Mouse (Mus musculus): ENCODE results near the gene Cops9. TPM values are rescaled to one million over a fixed set of nuclear protein-coding genes. Genes with fewer than 3 reads are reported as not detected.

Cops9 gene
- polyA plus RNA-seq (2012; rRNA removed), result 262 and 380 TPM in 2 replicates

DNA sequence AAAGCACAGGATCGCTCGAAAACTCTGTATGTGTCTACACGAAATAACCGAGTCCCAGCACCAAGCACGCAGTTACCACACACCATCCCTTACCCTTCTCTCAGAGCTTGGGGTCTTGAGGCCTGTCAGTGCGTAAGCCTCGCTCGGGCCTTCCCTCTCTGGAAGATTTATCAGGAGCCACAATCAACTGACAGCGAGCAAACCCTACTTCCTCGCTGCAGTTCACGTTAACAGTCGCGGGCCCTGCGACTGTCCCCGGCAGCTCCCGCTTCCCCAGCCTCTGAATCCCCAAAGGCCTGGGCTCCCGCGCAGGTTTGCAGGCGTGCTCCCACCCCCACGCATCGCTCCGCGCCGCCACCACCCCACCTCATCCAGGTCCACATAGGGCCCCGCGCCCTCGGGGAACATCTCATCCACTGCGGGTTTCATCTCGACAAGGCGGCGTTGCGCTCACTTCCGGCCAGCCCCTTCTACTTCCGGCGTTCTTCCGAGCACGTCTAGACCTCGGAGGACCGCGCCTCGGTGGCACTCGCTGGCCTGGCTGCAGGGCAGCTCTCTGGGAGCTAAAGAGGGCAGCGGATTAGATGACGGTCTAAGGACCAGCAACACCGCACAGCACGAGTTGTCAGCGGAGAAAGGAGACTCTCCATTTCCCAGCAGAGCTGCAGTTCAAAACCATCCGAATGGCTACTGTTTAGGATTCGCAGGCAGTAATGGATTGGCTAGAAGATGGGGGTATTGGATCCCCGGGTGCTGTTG, at the start of gene Cops9:
Gene Cops9, minus strand, starts transcription at position 472 of the 759 bp plus-strand sequence.
- DNase-seq (ENCODE audit: low read depth), result peak; percentile 97
- TF ChIP-seq POLR2A (IDR thresholded peaks at IDR 0.05; ENCODE audit: borderline replicate concordance, extremely low read depth, insufficient read depth, insufficient read length, poor library complexity, severe bottlenecking) (peak; percentile 32; the same call in 1 of the 2 replicates), CTCF (IDR thresholded peaks at IDR 0.05; ENCODE audit: borderline replicate concordance, extremely low read depth, insufficient read depth, insufficient read length) (no peak)

DNA sequence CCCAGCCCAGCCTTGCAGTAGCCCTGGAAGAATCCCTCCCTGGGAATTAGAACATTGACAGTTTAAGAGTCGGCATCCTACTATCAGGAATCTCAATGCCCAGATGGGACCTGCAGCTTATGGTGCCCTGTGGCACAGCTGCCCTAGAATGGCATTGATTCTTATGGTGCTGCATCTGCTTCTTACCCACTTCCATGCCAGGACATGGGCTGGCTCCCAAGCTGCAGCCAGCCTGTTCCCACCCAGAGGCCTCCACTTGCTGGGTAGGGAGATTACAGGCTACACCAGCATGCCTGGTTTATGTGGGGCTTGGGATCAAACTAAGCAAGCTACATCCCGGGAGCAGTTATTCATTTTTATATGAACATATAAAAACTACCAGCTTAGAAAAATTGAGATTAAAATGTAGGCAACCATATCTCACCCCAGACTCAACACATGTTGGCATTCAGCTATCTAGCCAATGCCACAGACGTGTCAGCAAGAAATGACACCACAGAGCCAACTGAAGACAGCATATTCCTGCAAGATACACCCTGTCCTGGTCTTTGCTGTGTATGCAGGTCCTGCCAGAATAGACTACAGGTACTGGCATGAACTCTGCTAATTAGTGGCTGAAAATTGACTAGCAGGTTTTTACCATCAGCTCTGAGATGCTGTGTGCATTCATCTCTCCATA, 49.5 kb upstream of the Cops9 start:
- TF ChIP-seq POLR2A (IDR thresholded peaks at IDR 0.05; ENCODE audit: borderline replicate concordance, extremely low read depth, insufficient read depth, insufficient read length, poor library complexity, severe bottlenecking), result no peak
- no peak for TF ChIP-seq CTCF (IDR thresholded peaks at IDR 0.05; ENCODE audit: borderline replicate concordance, extremely low read depth, insufficient read depth, insufficient read length)
- no peak for DNase-seq (ENCODE audit: low read depth)

DNA sequence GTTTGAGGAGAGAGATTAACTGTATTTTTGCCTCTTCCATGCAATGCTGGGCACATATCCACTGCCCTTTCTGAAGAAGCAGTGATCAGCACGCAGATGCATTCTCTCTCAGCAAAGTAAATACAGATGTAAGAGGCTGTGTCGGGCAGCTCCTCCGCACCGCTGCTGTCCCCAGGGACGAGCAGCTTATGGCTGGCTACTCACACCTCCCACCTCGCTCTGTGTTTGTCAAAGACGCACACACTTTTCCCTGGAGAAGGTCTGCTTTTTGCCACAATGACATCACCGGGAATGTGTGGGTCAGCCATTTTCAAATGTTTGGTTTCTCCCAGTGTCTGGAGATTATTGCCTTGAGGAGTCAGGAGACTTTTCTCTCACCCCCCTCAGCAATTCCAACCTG, 45.2 kb upstream of the Cops9 start:
- no peak for TF ChIP-seq POLR2A (IDR thresholded peaks at IDR 0.05; ENCODE audit: borderline replicate concordance, extremely low read depth, insufficient read depth, insufficient read length, poor library complexity, severe bottlenecking)
- TF ChIP-seq CTCF (IDR thresholded peaks at IDR 0.05; ENCODE audit: borderline replicate concordance, extremely low read depth, insufficient read depth, insufficient read length), result no peak
- no peak for DNase-seq (ENCODE audit: low read depth)

DNA sequence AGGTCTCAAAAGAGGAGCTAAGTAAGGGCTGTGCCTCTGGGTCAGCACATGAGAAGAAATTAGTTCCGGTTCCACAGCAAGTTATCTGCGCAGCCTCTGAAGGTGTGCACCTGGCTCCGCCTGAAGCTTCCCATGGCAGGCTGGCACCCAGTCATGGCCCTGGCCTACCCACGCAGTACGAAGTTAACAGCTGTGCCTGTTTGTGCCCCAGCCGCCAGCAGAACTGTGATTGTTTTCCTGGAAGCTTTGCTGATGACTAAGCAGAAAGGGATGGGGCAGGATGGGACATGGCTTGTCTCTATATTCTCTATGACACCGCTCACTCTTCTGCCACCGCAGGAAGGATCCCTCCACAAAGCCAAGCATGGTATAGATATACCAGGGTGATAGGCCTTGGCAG, 41.4 kb upstream of the Cops9 start:
- no peak for DNase-seq (ENCODE audit: low read depth)
- TF ChIP-seq POLR2A (IDR thresholded peaks at IDR 0.05; ENCODE audit: borderline replicate concordance, extremely low read depth, insufficient read depth, insufficient read length, poor library complexity, severe bottlenecking), result no peak
- TF ChIP-seq CTCF (IDR thresholded peaks at IDR 0.05; ENCODE audit: borderline replicate concordance, extremely low read depth, insufficient read depth, insufficient read length), result no peak

DNA sequence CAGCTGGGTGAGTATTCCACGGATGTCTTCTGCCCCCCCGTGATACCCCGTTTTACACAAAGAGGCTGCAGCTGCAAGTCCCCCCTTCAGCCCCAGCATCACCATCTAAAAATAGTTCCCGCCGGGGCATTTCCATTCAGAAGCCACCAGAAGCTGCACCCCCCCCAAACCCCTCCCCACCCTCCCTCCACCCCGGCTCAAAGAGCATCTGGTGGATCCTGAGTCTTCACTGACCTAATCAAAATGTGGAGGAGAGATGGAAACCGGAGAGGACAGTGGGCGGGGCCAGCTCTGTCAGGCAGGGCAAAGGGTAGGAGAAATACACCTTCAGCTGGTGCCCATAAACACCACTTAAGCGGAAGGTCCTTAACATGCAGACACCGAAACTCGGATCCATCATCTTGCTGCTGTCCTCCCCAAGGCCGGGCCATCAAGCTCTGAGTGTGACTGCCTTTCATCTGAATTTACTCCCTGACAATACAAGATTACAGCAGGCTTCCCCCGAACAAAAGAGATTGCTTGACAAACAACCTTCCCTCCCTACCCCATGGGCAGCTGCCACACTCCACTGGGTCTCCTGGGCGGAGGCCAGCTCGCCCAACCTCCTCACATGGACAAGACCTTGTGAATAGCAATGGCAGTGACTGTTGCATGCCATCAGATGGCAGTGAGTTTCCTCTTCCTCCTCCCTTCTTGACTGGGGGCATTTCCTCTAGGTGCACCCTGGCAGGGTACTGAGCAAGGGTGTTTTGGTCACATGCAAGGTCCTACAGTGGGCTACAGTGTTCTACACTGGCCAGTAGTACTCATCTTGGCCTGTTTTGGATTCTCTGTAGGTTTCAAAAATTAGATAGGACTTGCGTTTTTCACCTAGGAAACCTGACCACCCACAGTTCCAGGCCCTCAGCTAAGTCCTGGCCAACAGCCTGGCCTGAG, 39.2 kb upstream of the Cops9 start:
- TF ChIP-seq CTCF (IDR thresholded peaks at IDR 0.05; ENCODE audit: borderline replicate concordance, extremely low read depth, insufficient read depth, insufficient read length) (no peak), POLR2A (IDR thresholded peaks at IDR 0.05; ENCODE audit: borderline replicate concordance, extremely low read depth, insufficient read depth, insufficient read length, poor library complexity, severe bottlenecking) (no peak)
- DNase-seq (ENCODE audit: low read depth), result peak; percentile 82

DNA sequence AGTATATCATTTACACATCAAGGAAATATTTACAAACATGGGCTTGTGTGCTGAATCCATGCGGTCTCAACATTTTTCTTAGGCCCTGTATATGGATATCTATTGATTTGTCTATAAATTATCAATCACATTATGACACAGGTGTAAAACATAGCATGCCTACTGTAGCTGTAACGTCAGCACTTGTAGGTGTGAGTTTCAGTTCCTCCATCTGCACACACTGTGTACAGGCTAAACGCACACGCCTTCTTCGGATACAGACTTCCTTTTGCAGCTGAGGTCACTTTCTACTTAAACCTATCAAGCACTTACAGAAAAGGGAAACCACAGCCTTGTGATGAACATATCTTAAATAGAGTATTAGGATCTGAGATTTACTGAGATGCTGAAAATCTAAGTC, 37.0 kb upstream of the Cops9 start:
- no peak for DNase-seq (ENCODE audit: low read depth)
- TF ChIP-seq CTCF (IDR thresholded peaks at IDR 0.05; ENCODE audit: borderline replicate concordance, extremely low read depth, insufficient read depth, insufficient read length), result no peak
- no peak for TF ChIP-seq POLR2A (IDR thresholded peaks at IDR 0.05; ENCODE audit: borderline replicate concordance, extremely low read depth, insufficient read depth, insufficient read length, poor library complexity, severe bottlenecking)

DNA sequence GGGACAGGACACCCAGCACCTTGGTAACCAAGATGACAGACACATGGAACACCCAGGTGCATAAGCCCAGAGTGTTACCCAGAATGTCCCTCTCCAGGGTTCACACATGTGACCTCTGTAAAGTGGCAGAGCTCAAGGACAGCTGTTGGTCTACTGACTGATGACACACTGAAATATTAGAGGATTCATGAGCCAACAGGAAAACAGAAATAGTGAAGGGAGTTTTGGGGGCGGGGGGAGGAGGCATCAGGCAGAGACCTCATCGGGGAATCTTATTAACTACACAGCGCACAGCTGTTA, 34.8 kb upstream of the Cops9 start:
- TF ChIP-seq CTCF (IDR thresholded peaks at IDR 0.05; ENCODE audit: borderline replicate concordance, extremely low read depth, insufficient read depth, insufficient read length) (no peak), POLR2A (IDR thresholded peaks at IDR 0.05; ENCODE audit: borderline replicate concordance, extremely low read depth, insufficient read depth, insufficient read length, poor library complexity, severe bottlenecking) (no peak)
- no peak for DNase-seq (ENCODE audit: low read depth)

DNA sequence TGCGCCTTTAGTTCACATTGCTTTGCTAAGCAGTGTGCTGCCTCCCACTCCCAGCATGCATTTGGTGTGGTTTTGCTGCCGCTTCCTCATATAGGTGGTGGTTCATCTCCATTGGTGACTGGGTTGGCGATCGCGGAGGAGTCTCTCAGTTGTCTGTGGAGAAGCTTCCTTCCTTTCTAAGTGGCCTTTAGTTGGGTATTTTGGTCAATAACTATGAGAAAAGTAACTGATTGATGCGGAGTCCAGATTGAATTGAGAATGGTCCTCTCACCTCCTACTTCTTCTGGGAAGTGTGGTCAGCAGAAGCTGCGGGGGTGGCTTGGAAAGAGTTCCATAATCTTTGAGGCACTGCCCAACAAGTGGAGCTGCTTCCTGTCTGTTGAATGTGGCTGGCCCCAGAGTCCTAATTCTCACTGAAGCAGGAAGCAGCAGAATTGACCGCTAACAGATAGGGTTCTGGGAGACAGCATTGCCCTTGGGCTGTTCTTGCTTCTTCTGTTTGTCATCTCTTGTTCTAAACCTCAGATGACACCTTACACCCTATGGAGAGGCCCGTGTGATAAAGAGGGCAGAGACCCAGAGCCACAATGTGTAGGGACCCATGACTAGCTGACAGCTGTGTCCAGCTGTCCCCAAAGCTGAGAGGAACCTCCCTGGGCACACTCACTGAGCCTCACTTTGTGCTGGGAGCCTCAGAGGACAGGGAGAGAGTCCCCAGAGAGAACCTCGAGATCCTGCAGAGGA, 34.3 kb upstream of the Cops9 start:
- TF ChIP-seq POLR2A (IDR thresholded peaks at IDR 0.05; ENCODE audit: borderline replicate concordance, extremely low read depth, insufficient read depth, insufficient read length, poor library complexity, severe bottlenecking) (no peak), CTCF (IDR thresholded peaks at IDR 0.05; ENCODE audit: borderline replicate concordance, extremely low read depth, insufficient read depth, insufficient read length) (no peak)
- no peak for DNase-seq (ENCODE audit: low read depth)

DNA sequence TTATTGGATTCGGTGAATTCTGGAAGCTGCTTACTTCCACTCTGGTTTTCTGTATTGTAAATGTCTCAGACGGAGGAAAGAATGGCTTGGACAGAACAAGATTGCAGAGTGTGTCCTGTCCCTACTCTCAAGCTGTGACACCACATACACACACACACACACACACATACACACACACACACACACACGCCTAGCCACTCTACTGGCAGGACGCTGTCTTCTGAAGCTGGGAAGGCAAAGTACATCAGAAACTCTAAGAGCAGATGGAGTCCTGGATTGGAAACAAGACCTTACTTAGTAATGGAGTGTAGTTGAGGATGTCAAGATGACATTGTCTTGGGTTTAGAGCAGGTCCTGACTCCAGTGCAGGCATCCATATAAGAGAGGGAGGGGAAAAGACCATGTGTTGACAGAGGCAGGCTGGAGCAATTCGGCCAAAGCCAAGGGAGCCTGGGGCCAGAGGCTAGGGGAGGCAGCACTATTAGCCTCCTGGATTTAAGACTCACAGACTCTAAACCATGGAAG, 31.5 kb upstream of the Cops9 start:
- DNase-seq (ENCODE audit: low read depth), result no peak
- TF ChIP-seq CTCF (IDR thresholded peaks at IDR 0.05; ENCODE audit: borderline replicate concordance, extremely low read depth, insufficient read depth, insufficient read length) (no peak), POLR2A (IDR thresholded peaks at IDR 0.05; ENCODE audit: borderline replicate concordance, extremely low read depth, insufficient read depth, insufficient read length, poor library complexity, severe bottlenecking) (no peak)

DNA sequence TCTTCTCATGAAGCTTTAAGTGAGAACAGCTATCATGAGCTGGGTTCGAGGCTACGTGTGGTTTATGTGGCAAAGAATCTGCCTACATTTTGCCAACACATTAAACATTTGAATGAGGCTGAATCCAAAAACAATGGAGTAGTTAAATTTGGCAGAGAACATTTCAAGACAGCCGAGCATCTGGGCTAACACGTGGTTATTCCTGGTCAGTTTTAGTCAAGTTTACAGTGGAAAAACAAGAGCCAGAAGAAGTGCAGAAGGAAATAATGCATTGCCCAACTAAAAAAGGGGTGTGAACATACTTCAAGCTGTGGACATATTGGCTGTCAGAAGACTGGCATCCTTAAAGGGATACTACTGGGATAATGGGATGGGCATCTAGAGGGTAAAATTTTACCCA, 29.5 kb upstream of the Cops9 start:
- TF ChIP-seq CTCF (IDR thresholded peaks at IDR 0.05; ENCODE audit: borderline replicate concordance, extremely low read depth, insufficient read depth, insufficient read length), result no peak
- no peak for TF ChIP-seq POLR2A (IDR thresholded peaks at IDR 0.05; ENCODE audit: borderline replicate concordance, extremely low read depth, insufficient read depth, insufficient read length, poor library complexity, severe bottlenecking)
- DNase-seq (ENCODE audit: low read depth), result no peak
